Mouse (Mus musculus): ENCODE results near the gene Cfl2.

DNA sequence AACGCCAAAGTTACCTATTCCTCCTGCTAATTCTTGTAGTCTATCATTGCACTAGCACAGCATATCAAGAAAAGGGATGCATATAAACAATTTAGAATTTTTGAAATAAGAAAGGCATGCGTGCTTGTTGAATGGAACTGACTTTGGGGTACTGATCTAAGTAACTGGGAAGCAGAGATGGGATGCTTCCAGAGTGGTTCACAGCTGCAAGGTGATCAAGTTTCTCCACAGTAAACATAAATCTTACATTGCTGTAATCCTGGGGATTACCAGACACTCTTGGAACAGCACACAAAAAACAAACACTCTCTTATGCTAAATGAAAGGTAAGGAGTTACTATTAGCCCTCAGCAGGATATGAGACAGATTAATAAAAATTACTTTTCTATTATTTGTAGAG lies 12.1 kb downstream of the Cfl2 start:
- TF ChIP-seq POLR2A (IDR thresholded peaks at IDR 0.05; ENCODE audit: insufficient read depth, low read depth, low read length) (no peak), CTCF (IDR thresholded peaks at IDR 0.05) (no peak), EP300 (IDR thresholded peaks at IDR 0.05; ENCODE audit: insufficient read depth, low read depth, low read length) (no peak)

Data from heart, adult 2 months (tissue).